Mouse (Mus musculus) spleen, adult 2 months (tissue): ENCODE measurements around the gene Trmt11.
"Not testable (repeated sequence)": the region's sequence is repeated elsewhere in the genome, so short reads cannot be mapped to it uniquely, and the experiment has no call there.

Source experiments
- CTCF ChIP-seq: fragments of 200-500 bp; IDR thresholded peaks from 2 replicates; pipeline ENCODE4 v1.5.1; 2011; ENCODE audit warnings: mild to moderate bottlenecking, inconsistent platforms; ENCODE audit not compliant: insufficient read depth, insufficient read length, insufficient replicate concordance; ENCODE audit errors: extremely low read depth
- POLR2A ChIP-seq: fragments of 200-500 bp; IDR thresholded peaks from 2 replicates; pipeline ENCODE4 v1.6.1; 2011; ENCODE audit warnings: low read depth, low read length, inconsistent platforms

DNA sequence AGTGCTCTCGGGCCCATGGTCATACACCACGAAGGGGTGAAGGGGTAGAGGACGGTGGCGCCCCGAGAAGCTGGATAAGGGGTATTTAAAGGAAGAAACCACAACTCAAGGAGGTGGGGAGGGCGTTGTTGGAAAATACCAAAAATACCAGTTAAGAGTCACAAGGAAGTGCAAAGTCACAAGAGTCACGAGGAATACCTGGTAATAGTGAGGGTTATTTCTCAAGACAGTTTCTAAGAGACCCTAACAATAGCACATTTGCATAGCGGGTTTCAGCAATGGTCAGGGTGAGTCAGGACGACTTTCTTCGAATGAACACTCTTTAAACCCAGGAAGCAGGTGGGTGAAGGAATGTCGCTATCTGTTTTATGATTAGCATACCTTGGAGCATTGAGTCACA is 27.9 kb upstream of the Trmt11 start:
- TF ChIP-seq CTCF, POLR2A: not testable (repeated sequence)
